Mouse (Mus musculus): ENCODE measurements around the gene BC005561.
"Not testable (repeated sequence)": the region's sequence is repeated elsewhere in the genome, so short reads cannot be mapped to it uniquely, and the experiment has no call there.

BC005561 gene

GRCm38 (mm10) chr5:104508195-104508891, at the start of gene BC005561:
Gene BC005561 (plus strand): TSS chr5:104508352.
- peak; percentile 52 for DNase-seq (ENCODE audit: low spot score)

GRCm38 (mm10) chr5:104458832-104459705, 49.1 kb upstream of the BC005561 start, which contains the start of gene Pkd2:
Gene Pkd2 (plus strand): TSS chr5:104459450.
- DNase-seq (ENCODE audit: low spot score) = no peak

GRCm38 (mm10) chr5:104459706-104460455, 48.3 kb upstream of the BC005561 start:
- no peak for DNase-seq (ENCODE audit: low spot score)

GRCm38 (mm10) chr5:104460456-104460838, 47.7 kb upstream of the BC005561 start:
- DNase-seq (ENCODE audit: low spot score) = no peak

GRCm38 (mm10) chr5:104460856-104461255, 47.3 kb upstream of the BC005561 start:
- DNase-seq (ENCODE audit: low spot score) = no peak

- DNase-seq (ENCODE audit: low spot score) = no peak
These were observed 42.9 kb upstream of the BC005561 start for GRCm38 (mm10) chr5:104465279-104465678.

GRCm38 (mm10) chr5:104465731-104466130, 42.4 kb upstream of the BC005561 start:
- DNase-seq (ENCODE audit: low spot score) = no peak

GRCm38 (mm10) chr5:104466816-104467215, 41.3 kb upstream of the BC005561 start:
- no peak for DNase-seq (ENCODE audit: low spot score)

- no peak for DNase-seq (ENCODE audit: low spot score)
These were observed 39.6 kb upstream of the BC005561 start for GRCm38 (mm10) chr5:104468586-104468985.

GRCm38 (mm10) chr5:104470981-104471391, 37.2 kb upstream of the BC005561 start:
- DNase-seq (ENCODE audit: low spot score) = no peak

GRCm38 (mm10) chr5:104472371-104472770, 35.8 kb upstream of the BC005561 start:
- DNase-seq (ENCODE audit: low spot score) = no peak

GRCm38 (mm10) chr5:104480367-104480766, 27.8 kb upstream of the BC005561 start:
- DNase-seq (ENCODE audit: low spot score) = no peak

- no peak for DNase-seq (ENCODE audit: low spot score)
These were observed 25.3 kb upstream of the BC005561 start for GRCm38 (mm10) chr5:104482856-104483255.

- no peak for DNase-seq (ENCODE audit: low spot score)
These were observed 16.6 kb upstream of the BC005561 start for GRCm38 (mm10) chr5:104491561-104491960.

- no peak for DNase-seq (ENCODE audit: low spot score)
These were observed 3.3 kb upstream of the BC005561 start for GRCm38 (mm10) chr5:104504883-104505282.

GRCm38 (mm10) chr5:104507829-104508194, 340 bp upstream of the BC005561 start:
- no peak for DNase-seq (ENCODE audit: low spot score)

- no peak for DNase-seq (ENCODE audit: low spot score)
These were observed 3.1 kb downstream of the BC005561 start for GRCm38 (mm10) chr5:104511211-104511610.

- DNase-seq (ENCODE audit: low spot score) = no peak
These were observed 30.5 kb downstream of the BC005561 start for GRCm38 (mm10) chr5:104538612-104539011.

- DNase-seq (ENCODE audit: low spot score) = no peak
These were observed 31.2 kb downstream of the BC005561 start for GRCm38 (mm10) chr5:104539331-104539730.

- not testable (repeated sequence) for DNase-seq (ENCODE audit: low spot score)
These were observed 59.9 kb downstream of the BC005561 start for GRCm38 (mm10) chr5:104568079-104568478.

- DNase-seq (ENCODE audit: low spot score) = no peak
These were observed 62.6 kb downstream of the BC005561 start for GRCm38 (mm10) chr5:104570766-104571165.

GRCm38 (mm10) chr5:104571282-104571921, 63.2 kb downstream of the BC005561 start:
- DNase-seq (ENCODE audit: low spot score) = peak; percentile 72

Data from spleen, adult 12 weeks (tissue).